9 mouse cellular contexts compared by ENCODE assay signal in genomic region chr4:126252411-126253237, GRCm38 (mm10). TPM values are rescaled to one million over a fixed set of nuclear protein-coding genes. Genes with fewer than 3 reads are reported as not detected.
A peak's percentile ranks its signal among the peaks of the same experiment; 100 is the strongest.
DNase-seq lines count a peak whose midpoint lies in the region; ATAC-seq and TF ChIP-seq lines count a peak whose summit lies in the region.
"Had no signal": no experiment of that assay in that cellular context is flagged by ENCODE, and none has a peak within 500 bp of the region (broad histone marks: within the 10 kb centered on the region; RNA-seq: fewer than 3 reads in every experiment).

No protein-coding gene starts in this region.

- TF ChIP-seq EP300 in lung, postnatal 0 days (IDR thresholded peaks at IDR 0.05): no peak

- no peaks in the 10 kb centered on the region for H3K27me3 ChIP-seq in forebrain, embryonic 12.5 days
- H3K27me3 ChIP-seq in forebrain, embryonic 11.5 days (ENCODE audit: control insufficient read depth, insufficient read depth, low read length): no peaks in the 10 kb centered on the region
- no peaks in the 10 kb centered on the region for H3K27me3 ChIP-seq in lung, postnatal 0 days (replicated peaks; ENCODE audit: insufficient read depth, low read length)
- H3K27me3 ChIP-seq in limb, embryonic 12.5 days: no peaks in the 10 kb centered on the region
- no peaks in the 10 kb centered on the region for H3K27me3 ChIP-seq in stomach, embryonic 15.5 days (replicated peaks)

- 0 out of 2 replicates have a peak, but pooled peaks cover 3% of the 10 kb centered on the region for H3K36me3 ChIP-seq in forebrain, embryonic 12.5 days (replicated peaks)
- no peaks in the 10 kb centered on the region; the same call in 1 of the 2 replicates for H3K36me3 ChIP-seq in forebrain, embryonic 11.5 days (ENCODE audit: control insufficient read depth, insufficient read depth, low read length)
- H3K36me3 ChIP-seq in lung, postnatal 0 days (ENCODE audit: insufficient read depth, low read length): 0 out of 2 replicates have a peak, but pooled peaks cover under 1% of the 10 kb centered on the region
- peaks cover 29% of the 10 kb centered on the region for H3K36me3 ChIP-seq in limb, embryonic 12.5 days
- H3K36me3 ChIP-seq in stomach, embryonic 15.5 days: no peaks in the 10 kb centered on the region

- WGBS in forebrain, embryonic 12.5 days: 68% methylated on average over 17 of the region's 17 CpGs
- 70% methylated on average over 17 of the region's 17 CpGs for WGBS in forebrain, embryonic 11.5 days
- WGBS in lung, postnatal 0 days: 84% methylated on average over 16 of the region's 17 CpGs
- WGBS in lung, adult 2 months: 71% methylated on average over 17 of the region's 17 CpGs
- 79% methylated on average over 17 of the region's 17 CpGs for WGBS in limb, embryonic 12.5 days
- 85% methylated on average over 17 of the region's 17 CpGs for WGBS in stomach, embryonic 15.5 days

- no peak for ATAC-seq in forebrain, embryonic 12.5 days (ENCODE audit: low FRiP score)
- ATAC-seq in forebrain, embryonic 11.5 days (replicated peaks; ENCODE audit: low FRiP score): no peak
- no peak for ATAC-seq in lung, postnatal 0 days
- no peak for ATAC-seq in limb, embryonic 12.5 days (ENCODE audit: insufficient number of reproducible peaks, insufficient read depth, low FRiP score, low TSS enrichment, low read depth)
- no peak for ATAC-seq in stomach, embryonic 15.5 days (ENCODE audit: insufficient read depth, low FRiP score, low read depth)
- ATAC-seq in megakaryocyte progenitor cell, adult 5-6 weeks (replicated peaks; ENCODE audit: poor library complexity): no peak

- DNase-seq in forebrain, embryonic 11.5 days (ENCODE audit: low spot score): no peak
- DNase-seq in lung, postnatal 0 days (ENCODE audit: low spot score): no peak
- DNase-seq in lung, adult 2 months: no peak
- DNase-seq in adrenal gland, adult 2 months: no peak
- DNase-seq: adrenal gland, adult 8-10 months had no signal

- no peak for TF ChIP-seq POLR2A in lung, adult 2 months (IDR thresholded peaks at IDR 0.05; ENCODE audit: borderline replicate concordance, extremely low read depth, low read depth, low read length)

- peak overlapping the region; percentile 4; the same call in 1 of the 2 replicates for H3K4me2 ChIP-seq in forebrain, embryonic 12.5 days
- H3K4me2 ChIP-seq in forebrain, embryonic 11.5 days (ENCODE audit: low read depth, low read length, severe bottlenecking): no peak overlapping the region
- peak overlapping the region; percentile 20 for H3K4me2 ChIP-seq in lung, postnatal 0 days (replicated peaks; ENCODE audit: low read depth, low read length)
- H3K4me2 ChIP-seq in limb, embryonic 12.5 days: peak overlapping the region; percentile 6; the same call in 1 of the 2 replicates
- H3K4me2 ChIP-seq in stomach, embryonic 15.5 days: no peak overlapping the region

- peak overlapping the region; percentile 6; the same call in 1 of the 2 replicates for H3K27ac ChIP-seq in forebrain, embryonic 12.5 days
- H3K27ac ChIP-seq in forebrain, embryonic 11.5 days (ENCODE audit: low read depth, low read length): no peak overlapping the region
- peak overlapping the region; percentile 78 for H3K27ac ChIP-seq in lung, postnatal 0 days (ENCODE audit: low read length)
- H3K27ac ChIP-seq in limb, embryonic 12.5 days: peak overlapping the region; percentile 25; the same call in 1 of the 2 replicates
- peak overlapping the region; percentile 1; the same call in 1 of the 2 replicates for H3K27ac ChIP-seq in stomach, embryonic 15.5 days

- no peaks in the 10 kb centered on the region for H3K9me3 ChIP-seq in forebrain, embryonic 12.5 days
- H3K9me3 ChIP-seq in forebrain, embryonic 11.5 days (ENCODE audit: control insufficient read depth, low read length): no peaks in the 10 kb centered on the region
- H3K9me3 ChIP-seq in lung, postnatal 0 days (ENCODE audit: low read length): no peaks in the 10 kb centered on the region
- no peaks in the 10 kb centered on the region for H3K9me3 ChIP-seq in limb, embryonic 12.5 days
- H3K9me3 ChIP-seq in stomach, embryonic 15.5 days: no peaks in the 10 kb centered on the region

- no peak overlapping the region for H3K9ac ChIP-seq in forebrain, embryonic 12.5 days
- H3K9ac ChIP-seq in forebrain, embryonic 11.5 days (ENCODE audit: low read length): no peak overlapping the region
- H3K9ac ChIP-seq in lung, postnatal 0 days (replicated peaks; ENCODE audit: low read depth): no peak overlapping the region
- H3K9ac ChIP-seq in limb, embryonic 12.5 days (replicated peaks): peak overlapping the region; percentile 47; the same call in 1 of the 2 replicates
- no peak overlapping the region for H3K9ac ChIP-seq in stomach, embryonic 15.5 days

- H3K4me3 ChIP-seq in forebrain, embryonic 12.5 days (replicated peaks): no peak overlapping the region
- H3K4me3 ChIP-seq in forebrain, embryonic 11.5 days (ENCODE audit: low read depth, low read length): no peak overlapping the region
- H3K4me3 ChIP-seq in lung, postnatal 0 days (ENCODE audit: low read depth, low read length): no peak overlapping the region
- H3K4me3 ChIP-seq in lung, adult 2 months (replicated peaks; ENCODE audit: extremely low read depth, low read depth, low read length): no peak overlapping the region
- H3K4me3 ChIP-seq in limb, embryonic 12.5 days (replicated peaks): 0 out of 2 replicates have a peak overlapping the region, but pooled peaks have one; percentile 9
- no peak overlapping the region for H3K4me3 ChIP-seq in stomach, embryonic 15.5 days (replicated peaks)

- H3K4me1 ChIP-seq in forebrain, embryonic 12.5 days: peaks cover 82% of the 10 kb centered on the region
- H3K4me1 ChIP-seq in forebrain, embryonic 11.5 days (replicated peaks; ENCODE audit: control insufficient read depth, insufficient read depth, low read length): peaks cover 25% of the 10 kb centered on the region
- H3K4me1 ChIP-seq in lung, postnatal 0 days (ENCODE audit: insufficient read depth, low read depth, low read length): peaks cover 19% of the 10 kb centered on the region; the same call in 1 of the 2 replicates
- H3K4me1 ChIP-seq in lung, adult 2 months (ENCODE audit: control insufficient read depth, insufficient read depth, low read length): peaks cover 39% of the 10 kb centered on the region
- peaks cover 64% of the 10 kb centered on the region for H3K4me1 ChIP-seq in limb, embryonic 12.5 days (replicated peaks)
- peaks cover 47% of the 10 kb centered on the region for H3K4me1 ChIP-seq in stomach, embryonic 15.5 days

- no peak for TF ChIP-seq CTCF in lung, postnatal 0 days (IDR thresholded peaks at IDR 0.05)
- no peak for TF ChIP-seq CTCF in lung, adult 2 months (IDR thresholded peaks at IDR 0.05; ENCODE audit: insufficient read depth, low read length)

RNA-seq across cellular contexts. Expression of gene Map7d1, which starts 3.5 kb away (rescaled TPM):
- polyA plus RNA-seq in forebrain, embryonic 12.5 days (2016; fragmentation: Nextera tagmentation; extraction: Ambion mirVana): 104 and 105 TPM in 2 replicates
- polyA plus RNA-seq in forebrain, embryonic 11.5 days (2014; fragmentation: Nextera tagmentation; extraction: Ambion mirVana): 80.6 and 83.5 TPM in 2 replicates
- polyA plus RNA-seq in lung, postnatal 0 days (2015; fragmentation: Nextera tagmentation; extraction: Ambion mirVana): 27.2 and 33.3 TPM in 2 replicates
- 153 and 194 TPM in 2 replicates for polyA plus RNA-seq in lung, adult 2 months (2012; rRNA removed)
- polyA plus RNA-seq in limb, embryonic 12.5 days (2016; fragmentation: Nextera tagmentation; extraction: Ambion mirVana): 83.5 and 85.1 TPM in 2 replicates
- 34.1 and 36.9 TPM in 2 replicates for polyA plus RNA-seq in stomach, embryonic 15.5 days (2015; fragmentation: Nextera tagmentation; extraction: Ambion mirVana)
- 18.8 and 21.1 TPM in 2 replicates for total RNA-seq in megakaryocyte progenitor cell, adult 5-6 weeks (2015)
- total RNA-seq in megakaryocyte progenitor cell, adult 5-6 weeks (2017): 35.8 and 39.6 TPM in 2 replicates
- total RNA-seq in adrenal gland, adult 2 months (2021): 10 to 100 TPM; 55.4 to 68.7 TPM
- polyA plus RNA-seq in adrenal gland, adult 2 months (2012; rRNA removed): 98.3 and 98.7 TPM in 2 replicates

RNA-seq across cellular contexts. Expression of gene Trappc3, which starts 9.5 kb away (rescaled TPM):
- polyA plus RNA-seq in forebrain, embryonic 12.5 days (2016; fragmentation: Nextera tagmentation; extraction: Ambion mirVana): 104 and 108 TPM in 2 replicates
- 23.3 and 25.7 TPM in 2 replicates for polyA plus RNA-seq in forebrain, embryonic 11.5 days (2014; fragmentation: Nextera tagmentation; extraction: Ambion mirVana)
- 95.9 and 97.9 TPM in 2 replicates for polyA plus RNA-seq in lung, postnatal 0 days (2015; fragmentation: Nextera tagmentation; extraction: Ambion mirVana)
- polyA plus RNA-seq in lung, adult 2 months (2012; rRNA removed): 31.7 and 51.1 TPM in 2 replicates
- polyA plus RNA-seq in limb, embryonic 12.5 days (2016; fragmentation: Nextera tagmentation; extraction: Ambion mirVana): 105 and 111 TPM in 2 replicates
- polyA plus RNA-seq in stomach, embryonic 15.5 days (2015; fragmentation: Nextera tagmentation; extraction: Ambion mirVana): 91.7 and 97.1 TPM in 2 replicates
- 33.5 and 38.5 TPM in 2 replicates for total RNA-seq in megakaryocyte progenitor cell, adult 5-6 weeks (2015)
- 54.6 and 61.8 TPM in 2 replicates for total RNA-seq in megakaryocyte progenitor cell, adult 5-6 weeks (2017)
- 100 to 1,000 TPM in 1 of 2 experiments, 10 to 100 TPM in 1; 85.8 to 103 TPM for total RNA-seq in adrenal gland, adult 2 months (2021)
- polyA plus RNA-seq in adrenal gland, adult 2 months (2012; rRNA removed): 16.2 and 16.5 TPM in 2 replicates

RNA-seq across cellular contexts. Expression of gene Col8a2, which starts 34.0 kb away (rescaled TPM):
- polyA plus RNA-seq in forebrain, embryonic 12.5 days (2016; fragmentation: Nextera tagmentation; extraction: Ambion mirVana): 16.0 and 22.6 TPM in 2 replicates
- polyA plus RNA-seq in forebrain, embryonic 11.5 days (2014; fragmentation: Nextera tagmentation; extraction: Ambion mirVana): 18.0 and 20.4 TPM in 2 replicates
- 1.4 and 1.9 TPM in 2 replicates for polyA plus RNA-seq in lung, postnatal 0 days (2015; fragmentation: Nextera tagmentation; extraction: Ambion mirVana)
- polyA plus RNA-seq in lung, adult 2 months (2012; rRNA removed): 3.5 and 4.4 TPM in 2 replicates
- 13.3 and 16.7 TPM in 2 replicates for polyA plus RNA-seq in limb, embryonic 12.5 days (2016; fragmentation: Nextera tagmentation; extraction: Ambion mirVana)
- polyA plus RNA-seq in stomach, embryonic 15.5 days (2015; fragmentation: Nextera tagmentation; extraction: Ambion mirVana): 13.4 and 14.2 TPM in 2 replicates
- total RNA-seq in megakaryocyte progenitor cell, adult 5-6 weeks (2015): not detected in 2 replicates
- total RNA-seq in megakaryocyte progenitor cell, adult 5-6 weeks (2017): not detected in 2 replicates
- 1 to 10 TPM; 1.4 to 6.1 TPM for total RNA-seq in adrenal gland, adult 2 months (2021)
- polyA plus RNA-seq in adrenal gland, adult 2 months (2012; rRNA removed): 1.9 TPM in 2 replicates

RNA-seq across cellular contexts. Expression of gene Thrap3, which starts 50.1 kb away (rescaled TPM):
- polyA plus RNA-seq in forebrain, embryonic 12.5 days (2016; fragmentation: Nextera tagmentation; extraction: Ambion mirVana): 284 and 305 TPM in 2 replicates
- polyA plus RNA-seq in forebrain, embryonic 11.5 days (2014; fragmentation: Nextera tagmentation; extraction: Ambion mirVana): 251 and 263 TPM in 2 replicates
- 98.6 and 112 TPM in 2 replicates for polyA plus RNA-seq in lung, postnatal 0 days (2015; fragmentation: Nextera tagmentation; extraction: Ambion mirVana)
- 40.0 and 62.8 TPM in 2 replicates for polyA plus RNA-seq in lung, adult 2 months (2012; rRNA removed)
- 303 and 349 TPM in 2 replicates for polyA plus RNA-seq in limb, embryonic 12.5 days (2016; fragmentation: Nextera tagmentation; extraction: Ambion mirVana)
- polyA plus RNA-seq in stomach, embryonic 15.5 days (2015; fragmentation: Nextera tagmentation; extraction: Ambion mirVana): 182 and 203 TPM in 2 replicates
- 172 and 184 TPM in 2 replicates for total RNA-seq in megakaryocyte progenitor cell, adult 5-6 weeks (2015)
- 286 and 377 TPM in 2 replicates for total RNA-seq in megakaryocyte progenitor cell, adult 5-6 weeks (2017)
- total RNA-seq in adrenal gland, adult 2 months (2021): 100 to 1,000 TPM; 169 to 173 TPM
- polyA plus RNA-seq in adrenal gland, adult 2 months (2012; rRNA removed): 29.1 and 36.8 TPM in 2 replicates

Comparison
In these comparisons a context has a peak if more than half of its experiments do, and no peak if none do; other contexts are left out.
1. H3K4me2 ChIP-seq: peak in forebrain, embryonic 12.5 days (single experiment), lung, postnatal 0 days (single experiment) and limb, embryonic 12.5 days (single experiment); none in forebrain, embryonic 11.5 days (single experiment) and stomach, embryonic 15.5 days (single experiment).